Mouse (Mus musculus) G1E (cell line): ENCODE data around the gene Olfr1368. TPM values are rescaled to one million over a fixed set of nuclear protein-coding genes. Genes with fewer than 3 reads are reported as not detected.

Experiments
- ATAC-seq: 2 replicates; pipeline ENCODE4 v1.8.0; 2016; ENCODE audit warnings: mild to moderate bottlenecking; ENCODE audit not compliant: insufficient number of reproducible peaks, poor library complexity, low FRiP score, severe bottlenecking; ENCODE audit errors: extremely low read depth
- DNase-seq: peaks from one replicate; pipeline ENCODE4 v3.0.0; 2012; ENCODE audit warnings: low spot score
- H3K27me3 ChIP-seq: 2 replicates; pipeline ENCODE4 v1.6.1; 2012; ENCODE audit warnings: mild to moderate bottlenecking, low read length, inconsistent platforms; ENCODE audit not compliant: insufficient read depth
- H3K36me3 ChIP-seq: replicated peaks from 2 replicates; pipeline ENCODE3; 2012; ENCODE audit warnings: mild to moderate bottlenecking, inconsistent platforms
- H3K4me1 ChIP-seq: 2 replicates; pipeline ENCODE4 v1.6.1; 2012; ENCODE audit warnings: low read depth, low read length, inconsistent platforms, mixed read lengths; ENCODE audit not compliant: insufficient read depth
- H3K4me3 ChIP-seq: 2 replicates; pipeline ENCODE4 v1.5.1; 2012; ENCODE audit warnings: low read depth, mild to moderate bottlenecking, inconsistent platforms, low read length, moderate library complexity, mixed read lengths
- H3K9me3 ChIP-seq: replicated peaks from 2 replicates; pipeline ENCODE4 v1.6.1; 2012; ENCODE audit warnings: inconsistent platforms
- CTCF ChIP-seq: IDR thresholded peaks from 2 replicates; pipeline ENCODE4 v1.5.1; 2012; ENCODE audit warnings: low read depth, low read length, inconsistent platforms, mixed read lengths
- GATA1 ChIP-seq: IDR thresholded peaks from 2 replicates; pipeline ENCODE4 v1.6.1; 2012; ENCODE audit warnings: borderline replicate concordance, low read length, inconsistent platforms, mixed read lengths
- GATA2 ChIP-seq: IDR thresholded peaks from 2 replicates; pipeline ENCODE4 v1.6.1; 2012; ENCODE audit warnings: low read depth, low read length, inconsistent platforms, borderline replicate concordance
- POLR2AphosphoS5 ChIP-seq: IDR thresholded peaks from 2 replicates; pipeline ENCODE4 v1.6.1; 2012; ENCODE audit warnings: low read depth, low read length, inconsistent platforms; ENCODE audit not compliant: insufficient replicate concordance
- TAL1 ChIP-seq: conservative IDR thresholded peaks from 2 replicates; pipeline ENCODE4 v1.6.1; 2012; ENCODE audit warnings: low read depth, low read length, inconsistent platforms, mixed read lengths
- polyA plus RNA-seq: library from polyadenylated mRNA; stranded (reverse); fragments of >175 nt; gene quantifications from 2 replicates; pipeline ENCODE4 v1.2.3, GENCODE M21; 2012
- total RNA-seq, 2 experiments: library from RNA; stranded (forward) in 1 of 2; stranded (reverse) in 1 of 2; fragments of 200-1000 nt in 1 of 2; fragments of >200 nt in 1 of 2; fragmentation: Nextera tagmentation in 1 of 2; gene quantifications; 2 replicates each; pipeline ENCODE4 v1.2.3; 2014 to 2017

Olfr1368 gene
- total and polyA plus RNA-seq, 3 experiments: 0.11 TPM; not detected in 2

- Histone ChIP-seq H3K4me3 (peak overlapping the region; percentile 68), H3K9me3 (no peaks in the 10 kb centered on the region), H3K4me1 (peaks cover 48% of the 10 kb centered on the region), H3K27me3 (no peaks in the 10 kb centered on the region), H3K36me3 (no peaks in the 10 kb centered on the region)
- ATAC-seq: no peak
- TF ChIP-seq GATA2: no peak
- TF ChIP-seq GATA1: no peak
- no peak for TF ChIP-seq TAL1
- TF ChIP-seq CTCF: no peak
- TF ChIP-seq POLR2AphosphoS5: no peak
- no peak for DNase-seq
Measured at GRCm38 (mm10) chr13:21172241-21173027, 26.8 kb upstream of the Olfr1368 start.

GRCm38 (mm10) chr13:21171600-21172150 is 26.0 kb upstream of the Olfr1368 start:
- Histone ChIP-seq H3K4me1 (peaks cover 51% of the 10 kb centered on the region), H3K36me3 (no peaks in the 10 kb centered on the region), H3K9me3 (no peaks in the 10 kb centered on the region), H3K4me3 (peak overlapping the region; percentile 59), H3K27me3 (no peaks in the 10 kb centered on the region)
- ATAC-seq (no peak), DNase-seq (no peak)
- TF ChIP-seq GATA2: no peak
- TF ChIP-seq POLR2AphosphoS5: no peak
- no peak for TF ChIP-seq GATA1
- no peak for TF ChIP-seq CTCF
- no peak for TF ChIP-seq TAL1

DNA sequence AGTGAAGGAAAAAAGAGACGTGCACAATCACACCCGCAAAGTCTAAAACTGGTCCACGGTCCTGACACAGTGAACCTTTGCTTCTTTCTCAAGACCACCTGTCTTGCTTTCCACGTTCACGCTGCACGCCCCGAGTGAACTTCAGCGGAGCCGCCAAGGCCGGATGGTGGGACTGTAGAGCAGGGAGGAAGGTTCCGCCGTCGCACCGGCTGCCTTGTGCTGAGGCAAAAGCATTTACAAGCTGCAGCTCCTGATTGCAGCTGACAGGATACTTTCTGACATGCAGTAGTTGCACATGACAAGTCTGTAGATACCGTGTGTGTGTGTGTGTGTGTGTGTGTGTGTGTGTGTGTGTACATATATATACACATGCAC is 25.5 kb upstream of the Olfr1368 start:
- ATAC-seq (no peak), DNase-seq (no peak)
- Histone ChIP-seq H3K4me1 (peaks cover 53% of the 10 kb centered on the region), H3K27me3 (no peaks in the 10 kb centered on the region), H3K9me3 (no peaks in the 10 kb centered on the region), H3K36me3 (no peaks in the 10 kb centered on the region), H3K4me3 (peak overlapping the region; percentile 62; the same call in 1 of the 2 replicates)
- no peak for TF ChIP-seq GATA2
- TF ChIP-seq CTCF: no peak
- no peak for TF ChIP-seq POLR2AphosphoS5
- TF ChIP-seq GATA1: no peak
- TF ChIP-seq TAL1: no peak

DNA sequence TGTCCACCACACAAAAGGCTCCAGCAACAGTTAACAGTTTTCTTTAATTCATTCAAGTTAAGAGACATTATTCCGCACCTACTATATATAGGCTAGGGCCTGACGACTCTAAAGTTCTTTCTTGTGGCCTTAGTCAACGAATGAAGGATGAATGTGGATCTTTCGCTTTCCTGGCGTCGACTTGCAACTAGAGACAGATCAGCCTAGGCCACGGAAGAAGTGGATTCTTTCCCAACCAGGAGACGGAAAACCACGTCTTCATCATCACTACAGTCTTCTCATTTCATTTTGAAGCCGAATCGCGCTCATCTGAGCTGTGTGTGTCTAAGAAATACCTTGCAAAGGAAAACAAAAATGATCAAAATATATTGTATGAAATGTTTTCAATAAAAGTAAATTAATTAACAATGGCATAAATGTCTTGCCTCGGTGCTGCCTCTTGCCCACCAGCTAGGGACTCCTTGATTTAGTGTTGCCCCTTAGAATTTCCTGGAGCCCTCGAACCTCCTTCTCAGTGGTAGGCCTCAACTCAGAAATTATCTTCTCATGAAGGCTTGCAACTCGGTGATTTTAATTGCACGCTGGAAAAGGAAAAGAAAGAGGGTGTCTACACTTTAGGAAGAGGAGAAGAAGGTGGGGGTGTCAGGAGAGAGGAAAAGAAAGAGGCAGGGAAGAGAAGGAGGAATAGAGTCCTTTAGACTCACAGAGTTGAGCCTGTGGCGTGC is 24.9 kb upstream of the Olfr1368 start:
- Histone ChIP-seq H3K9me3 (no peaks in the 10 kb centered on the region), H3K27me3 (no peaks in the 10 kb centered on the region; the same call in 1 of the 2 replicates), H3K4me1 (peaks cover 56% of the 10 kb centered on the region), H3K4me3 (peak overlapping the region; percentile 69; the same call in 1 of the 2 replicates), H3K36me3 (no peaks in the 10 kb centered on the region)
- DNase-seq (no peak), ATAC-seq (no peak)
- no peak for TF ChIP-seq TAL1

- Histone ChIP-seq H3K36me3 (no peaks in the 10 kb centered on the region), H3K4me3 (peak overlapping the region; percentile 69), H3K9me3 (no peaks in the 10 kb centered on the region), H3K27me3 (peaks cover 1% of the 10 kb centered on the region; the same call in 1 of the 2 replicates), H3K4me1 (peaks cover 51% of the 10 kb centered on the region)
- DNase-seq: peak; percentile 14
- TF ChIP-seq CTCF (no peak), GATA1 (no peak), GATA2 (no peak), TAL1 (no peak), POLR2AphosphoS5 (no peak)
- ATAC-seq: peak; percentile 38; the same call in 1 of the 2 replicates
Measured at GRCm38 (mm10) chr13:21169657-21170430, 24.2 kb upstream of the Olfr1368 start.
